Mouse (Mus musculus): Measurements from ENCODE around the gene Agap3. TPM values are rescaled to one million over a fixed set of nuclear protein-coding genes. Genes with fewer than 3 reads are reported as not detected.

The Agap3 gene
- total RNA-seq, 1 experiment from 2014 or later: 32.4 TPM

- ATAC-seq (replicated peaks in 1 of 2; ENCODE audit: insufficient read depth in 1 of 2, low FRiP score in 2 of 2, low TSS enrichment in 1 of 2, low read depth in 1 of 2, poor library complexity in 2 of 2, severe bottlenecking in 2 of 2): no peak
Measured at GRCm38 (mm10) chr5:24527780-24528179, 75.8 kb downstream of the Agap3 start.

GRCm38 (mm10) chr5:24530042-24530689 lies 78.2 kb downstream of the Agap3 start:
- ATAC-seq (replicated peaks in 1 of 2; ENCODE audit: insufficient read depth in 1 of 2, low FRiP score in 2 of 2, low TSS enrichment in 1 of 2, low read depth in 1 of 2, poor library complexity in 2 of 2, severe bottlenecking in 2 of 2): peak; percentile 95 to 96

- no peak for ATAC-seq (replicated peaks in 1 of 2; ENCODE audit: insufficient read depth in 1 of 2, low FRiP score in 2 of 2, low TSS enrichment in 1 of 2, low read depth in 1 of 2, poor library complexity in 2 of 2, severe bottlenecking in 2 of 2)
Measured at GRCm38 (mm10) chr5:24533391-24533790, 81.4 kb downstream of the Agap3 start.

GRCm38 (mm10) chr5:24534292-24534691 lies 82.3 kb downstream of the Agap3 start:
- no peak for ATAC-seq (replicated peaks in 1 of 2; ENCODE audit: insufficient read depth in 1 of 2, low FRiP score in 2 of 2, low TSS enrichment in 1 of 2, low read depth in 1 of 2, poor library complexity in 2 of 2, severe bottlenecking in 2 of 2)

- no peak for ATAC-seq (replicated peaks in 1 of 2; ENCODE audit: insufficient read depth in 1 of 2, low FRiP score in 2 of 2, low TSS enrichment in 1 of 2, low read depth in 1 of 2, poor library complexity in 2 of 2, severe bottlenecking in 2 of 2)
Measured at GRCm38 (mm10) chr5:24535731-24536130, 83.8 kb downstream of the Agap3 start.

GRCm38 (mm10) chr5:24536511-24536910 lies 84.5 kb downstream of the Agap3 start:
- no peak for ATAC-seq (replicated peaks in 1 of 2; ENCODE audit: insufficient read depth in 1 of 2, low FRiP score in 2 of 2, low TSS enrichment in 1 of 2, low read depth in 1 of 2, poor library complexity in 2 of 2, severe bottlenecking in 2 of 2)

- ATAC-seq (replicated peaks in 1 of 2; ENCODE audit: insufficient read depth in 1 of 2, low FRiP score in 2 of 2, low TSS enrichment in 1 of 2, low read depth in 1 of 2, poor library complexity in 2 of 2, severe bottlenecking in 2 of 2): no peak
Measured at GRCm38 (mm10) chr5:24537618-24538017, 85.6 kb downstream of the Agap3 start.

- ATAC-seq (replicated peaks in 1 of 2; ENCODE audit: insufficient read depth in 1 of 2, low FRiP score in 2 of 2, low TSS enrichment in 1 of 2, low read depth in 1 of 2, poor library complexity in 2 of 2, severe bottlenecking in 2 of 2): no peak
Measured at GRCm38 (mm10) chr5:24539571-24540296, 87.8 kb downstream of the Agap3 start.

GRCm38 (mm10) chr5:24540387-24541143 lies 88.6 kb downstream of the Agap3 start, which contains the start of gene Asb10:
Gene Asb10 (minus strand): TSS chr5:24540978.
- peak; percentile 72 to 81 for ATAC-seq (replicated peaks in 1 of 2; ENCODE audit: insufficient read depth in 1 of 2, low FRiP score in 2 of 2, low TSS enrichment in 1 of 2, low read depth in 1 of 2, poor library complexity in 2 of 2, severe bottlenecking in 2 of 2)

GRCm38 (mm10) chr5:24541144-24541569 lies 89.2 kb downstream of the Agap3 start:
- ATAC-seq (replicated peaks in 1 of 2; ENCODE audit: insufficient read depth in 1 of 2, low FRiP score in 2 of 2, low TSS enrichment in 1 of 2, low read depth in 1 of 2, poor library complexity in 2 of 2, severe bottlenecking in 2 of 2): no peak

GRCm38 (mm10) chr5:24542643-24543042 lies 90.7 kb downstream of the Agap3 start:
- ATAC-seq (replicated peaks in 1 of 2; ENCODE audit: insufficient read depth in 1 of 2, low FRiP score in 2 of 2, low TSS enrichment in 1 of 2, low read depth in 1 of 2, poor library complexity in 2 of 2, severe bottlenecking in 2 of 2): no peak

GRCm38 (mm10) chr5:24550598-24551316 lies 98.8 kb downstream of the Agap3 start:
- ATAC-seq (replicated peaks in 1 of 2; ENCODE audit: insufficient read depth in 1 of 2, low FRiP score in 2 of 2, low TSS enrichment in 1 of 2, low read depth in 1 of 2, poor library complexity in 2 of 2, severe bottlenecking in 2 of 2): no peak; a peak in 1 of 4 replicates

GRCm38 (mm10) chr5:24551317-24551688 lies 99.3 kb downstream of the Agap3 start:
- ATAC-seq (replicated peaks in 1 of 2; ENCODE audit: insufficient read depth in 1 of 2, low FRiP score in 2 of 2, low TSS enrichment in 1 of 2, low read depth in 1 of 2, poor library complexity in 2 of 2, severe bottlenecking in 2 of 2): no peak

Other genes with a start within 250 kb of the Agap3 start
- gene Kcnh2, start 100.6 kb upstream of the Agap3 start, total RNA-seq (2017): 2.6 and 4.8 TPM in 2 replicates
- gene Nos3, start 87.4 kb upstream of the Agap3 start, total RNA-seq (2017): not detected in 2 replicates
- gene Atg9b, start 60.0 kb upstream of the Agap3 start, total RNA-seq (2017): 3.8 and 5.6 TPM in 2 replicates
- 8.6 and 19.1 TPM in 2 replicates for gene Abcb8, start 58.5 kb upstream of the Agap3 start, total RNA-seq (2017)
- 0.19 TPM in 1 of 2 replicates, not detected in the other for gene Asic3, start 38.8 kb upstream of the Agap3 start, total RNA-seq (2017)
- 17.2 and 32.2 TPM in 2 replicates for gene Cdk5, start 28.6 kb upstream of the Agap3 start, total RNA-seq (2017)
- gene Slc4a2, start 28.3 kb upstream of the Agap3 start, total RNA-seq (2017): 24.3 and 40.5 TPM in 2 replicates
- gene Fastk, start 6.9 kb upstream of the Agap3 start, total RNA-seq (2017): 14.8 and 29.4 TPM in 2 replicates
- gene Tmub1, start 4.3 kb upstream of the Agap3 start, total RNA-seq (2017): 16.1 and 16.3 TPM in 2 replicates
- not detected in 2 replicates for gene Gbx1, start 75.0 kb downstream of the Agap3 start, total RNA-seq (2017)
- not detected in 2 replicates for gene Asb10, start 88.8 kb downstream of the Agap3 start, total RNA-seq (2017)
- gene 4931409K22Rik, start 104.6 kb downstream of the Agap3 start, total RNA-seq (2017): not detected in 2 replicates
- gene Abcf2, start 125.3 kb downstream of the Agap3 start, total RNA-seq (2017): 75.0 and 89.8 TPM in 2 replicates
- 12.0 and 15.5 TPM in 2 replicates for gene Chpf2, start 134.6 kb downstream of the Agap3 start, total RNA-seq (2017)
- 0.40 and 0.94 TPM in 2 replicates for gene Smarcd3, start 172.2 kb downstream of the Agap3 start, total RNA-seq (2017)
- gene Nub1, start 233.4 kb downstream of the Agap3 start, total RNA-seq (2017): 69.7 and 75.7 TPM in 2 replicates